Mouse (Mus musculus) lung, embryonic 16.5 days (tissue): ENCODE results near the gene Wnt6. TPM values are rescaled to one million over a fixed set of nuclear protein-coding genes. Genes with fewer than 3 reads are reported as not detected.
"Not testable (repeated sequence)": the region's sequence is repeated elsewhere in the genome, so short reads cannot be mapped to it uniquely, and the experiment has no call there.

Source experiments
- ATAC-seq: fragments of 200-750 bp; cut with Nextera tagmentation; 2 replicates; pipeline ENCODE4 v1.8.0; 2017; ENCODE audit warnings: low read depth, mild to moderate bottlenecking, moderate library complexity
- H3K27ac ChIP-seq: fragments of 300-500 bp; sonication (generic); 2 replicates; pipeline ENCODE4 v1.5.1; 2014; ENCODE audit warnings: mild to moderate bottlenecking, control low read depth, low read length
- H3K27me3 ChIP-seq: fragments of 300-500 bp; sonication (generic); 2 replicates; pipeline ENCODE4 v1.6.1; 2014; ENCODE audit warnings: low read depth, low read length, mixed read lengths; ENCODE audit not compliant: control insufficient read depth, insufficient read depth
- H3K36me3 ChIP-seq: fragments of 300-500 bp; sonication (generic); 2 replicates; pipeline ENCODE4 v1.6.1; 2014; ENCODE audit warnings: low read length; ENCODE audit not compliant: control insufficient read depth, insufficient read depth
- H3K4me1 ChIP-seq: fragments of 300-500 bp; sonication (generic); replicated peaks from 2 replicates; pipeline ENCODE4 v1.6.1; 2014; ENCODE audit warnings: low read length, mixed read lengths; ENCODE audit not compliant: control insufficient read depth, insufficient read depth
- H3K4me2 ChIP-seq: fragments of 300-500 bp; sonication (generic); 2 replicates; pipeline ENCODE4 v1.6.1; 2014; ENCODE audit warnings: low read depth, low read length, control low read depth
- H3K4me3 ChIP-seq: fragments of 300-500 bp; sonication (generic); 2 replicates; pipeline ENCODE4 v1.5.1; 2014; ENCODE audit warnings: mild to moderate bottlenecking, low read length, control low read depth
- H3K9ac ChIP-seq: fragments of 300-500 bp; sonication (generic); 2 replicates; pipeline ENCODE4 v1.6.1; 2014; ENCODE audit warnings: low read length, control low read depth
- H3K9me3 ChIP-seq: fragments of 300-500 bp; sonication (generic); 2 replicates; pipeline ENCODE4 v1.6.1; 2016; ENCODE audit warnings: low read length; ENCODE audit not compliant: control insufficient read depth
- WGBS: fragments of 180-500 bp; shearing (Covaris S2); extraction: QIAGEN DNeasy Blood & Tissue Kit; methylation state at CpG from one replicate; pipeline ENCODE4 v1.1.7; 2014; 5-methylcytosine and 5-hydroxymethylcytosine counted together
- polyA plus RNA-seq: library from polyadenylated mRNA; unstranded; fragments of >200 nt; fragmentation: Nextera tagmentation; extraction: Ambion mirVana; gene quantifications from 2 replicates; pipeline ENCODE4 v1.2.1, GENCODE M21; 2015

Gene Wnt6
- polyA plus RNA-seq, 1 experiment from 2014 or later: 0.68 TPM

- H3K27ac ChIP-seq: no peak overlapping the region
- H3K4me1 ChIP-seq: peaks cover 25% of the 10 kb centered on the region
- peaks cover 54% of the 10 kb centered on the region for H3K27me3 ChIP-seq
- 52% methylated on average over 10 of the region's 10 CpGs for WGBS
- no peaks in the 10 kb centered on the region for H3K9me3 ChIP-seq
- ATAC-seq: no peak
- no peak overlapping the region for H3K9ac ChIP-seq
- H3K4me2 ChIP-seq: no peak overlapping the region
- no peak overlapping the region for H3K4me3 ChIP-seq
- no peaks in the 10 kb centered on the region for H3K36me3 ChIP-seq
Measured at GRCm38 (mm10) chr1:74809007-74809406, 37.3 kb downstream of the Wnt6 start.

- Histone ChIP-seq H3K36me3 (no peaks in the 10 kb centered on the region), H3K4me3 (no peak overlapping the region), H3K9me3 (no peaks in the 10 kb centered on the region), H3K27me3 (0 out of 2 replicates have a peak, but pooled peaks cover under 1% of the 10 kb centered on the region), H3K27ac (no peak overlapping the region), H3K4me1 (peaks cover 7% of the 10 kb centered on the region), H3K9ac (no peak overlapping the region), H3K4me2 (no peak overlapping the region)
- ATAC-seq: no peak
- 72% methylated on average over 9 of the region's 9 CpGs for WGBS
Measured at GRCm38 (mm10) chr1:74814931-74815647, 43.4 kb downstream of the Wnt6 start.

DNA sequence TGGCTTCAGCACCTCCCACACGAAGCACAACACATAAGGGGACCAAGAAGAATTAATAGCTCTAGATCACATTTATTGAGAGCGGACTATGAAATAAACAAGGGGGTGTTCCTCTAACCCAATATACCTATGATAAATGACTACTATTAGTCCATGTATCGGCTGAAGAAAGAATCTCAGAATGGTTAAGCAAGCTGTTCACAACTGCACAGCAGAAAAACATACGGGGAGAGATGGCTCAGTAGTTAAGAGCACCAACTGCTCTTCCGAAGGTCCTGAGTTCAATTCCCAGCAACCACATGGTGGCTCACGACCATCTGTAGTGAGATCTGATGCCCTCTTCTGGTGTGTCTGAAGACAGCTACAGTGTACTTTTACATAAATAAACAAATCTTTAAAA is 44.3 kb downstream of the Wnt6 start:
- H3K27ac ChIP-seq, H3K9ac ChIP-seq, H3K9me3 ChIP-seq, H3K27me3 ChIP-seq, H3K4me2 ChIP-seq, H3K4me1 ChIP-seq, H3K4me3 ChIP-seq, H3K36me3 ChIP-seq, ATAC-seq: not testable (repeated sequence)
- 82% methylated on average over 6 of the region's 6 CpGs for WGBS

GRCm38 (mm10) chr1:74816612-74817199 is 45.0 kb downstream of the Wnt6 start:
- Histone ChIP-seq H3K27me3 (no peaks in the 10 kb centered on the region), H3K9me3 (no peaks in the 10 kb centered on the region), H3K9ac (peak overlapping the region; percentile 93), H3K4me2 (peak overlapping the region; percentile 75), H3K4me1 (peaks cover 7% of the 10 kb centered on the region), H3K27ac (peak overlapping the region; percentile 90), H3K4me3 (peak overlapping the region; percentile 84), H3K36me3 (no peaks in the 10 kb centered on the region)
- WGBS: 4% methylated on average over 38 of the region's 38 CpGs
- peak; percentile 93 for ATAC-seq

- H3K9ac ChIP-seq: peak overlapping the region; percentile 93
- no peaks in the 10 kb centered on the region for H3K27me3 ChIP-seq
- 14% methylated on average over 14 of the region's 14 CpGs for WGBS
- H3K4me3 ChIP-seq: peak overlapping the region; percentile 84
- no peaks in the 10 kb centered on the region for H3K9me3 ChIP-seq
- no peaks in the 10 kb centered on the region for H3K36me3 ChIP-seq
- H3K27ac ChIP-seq: peak overlapping the region; percentile 90
- ATAC-seq: peak; percentile 8
- peak overlapping the region; percentile 75 for H3K4me2 ChIP-seq
- peaks cover 7% of the 10 kb centered on the region for H3K4me1 ChIP-seq
Measured at GRCm38 (mm10) chr1:74817219-74817618, 45.5 kb downstream of the Wnt6 start.

- H3K4me3 ChIP-seq: no peak overlapping the region
- 93% methylated on average over 1 of the region's 1 CpGs for WGBS
- no peak for ATAC-seq
- H3K9ac ChIP-seq: no peak overlapping the region
- H3K36me3 ChIP-seq: no peaks in the 10 kb centered on the region
- no peak overlapping the region for H3K4me2 ChIP-seq
- no peaks in the 10 kb centered on the region for H3K27me3 ChIP-seq
- H3K4me1 ChIP-seq: peaks cover 7% of the 10 kb centered on the region
- H3K9me3 ChIP-seq: no peaks in the 10 kb centered on the region
- no peak overlapping the region for H3K27ac ChIP-seq
Measured at GRCm38 (mm10) chr1:74818509-74818908, 46.8 kb downstream of the Wnt6 start.

DNA sequence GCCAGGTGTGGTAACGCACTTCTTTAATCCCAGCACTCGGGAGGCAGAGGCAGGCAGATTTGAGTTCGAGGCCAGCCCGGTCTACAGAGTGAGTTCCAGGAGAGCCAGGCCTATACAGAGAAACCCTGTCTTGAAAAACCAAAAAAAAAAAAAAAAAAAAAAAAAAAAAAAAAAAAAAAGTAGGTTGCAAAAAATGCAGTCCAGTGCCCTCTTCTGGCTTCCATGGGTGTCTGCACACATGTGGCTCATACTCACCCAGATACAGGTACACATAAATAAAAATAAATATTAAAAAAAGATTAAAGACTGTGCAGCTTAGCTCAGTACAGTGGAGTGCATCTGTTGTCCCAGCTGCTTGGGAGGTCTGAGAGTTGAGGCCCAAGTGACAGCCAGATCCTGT is 51.9 kb downstream of the Wnt6 start:
- WGBS: 90% methylated on average over 4 of the region's 4 CpGs
- not testable (repeated sequence) for H3K4me1 ChIP-seq, H3K9ac ChIP-seq, ATAC-seq, H3K9me3 ChIP-seq, H3K4me2 ChIP-seq, H3K27me3 ChIP-seq, H3K4me3 ChIP-seq, H3K36me3 ChIP-seq, H3K27ac ChIP-seq

DNA sequence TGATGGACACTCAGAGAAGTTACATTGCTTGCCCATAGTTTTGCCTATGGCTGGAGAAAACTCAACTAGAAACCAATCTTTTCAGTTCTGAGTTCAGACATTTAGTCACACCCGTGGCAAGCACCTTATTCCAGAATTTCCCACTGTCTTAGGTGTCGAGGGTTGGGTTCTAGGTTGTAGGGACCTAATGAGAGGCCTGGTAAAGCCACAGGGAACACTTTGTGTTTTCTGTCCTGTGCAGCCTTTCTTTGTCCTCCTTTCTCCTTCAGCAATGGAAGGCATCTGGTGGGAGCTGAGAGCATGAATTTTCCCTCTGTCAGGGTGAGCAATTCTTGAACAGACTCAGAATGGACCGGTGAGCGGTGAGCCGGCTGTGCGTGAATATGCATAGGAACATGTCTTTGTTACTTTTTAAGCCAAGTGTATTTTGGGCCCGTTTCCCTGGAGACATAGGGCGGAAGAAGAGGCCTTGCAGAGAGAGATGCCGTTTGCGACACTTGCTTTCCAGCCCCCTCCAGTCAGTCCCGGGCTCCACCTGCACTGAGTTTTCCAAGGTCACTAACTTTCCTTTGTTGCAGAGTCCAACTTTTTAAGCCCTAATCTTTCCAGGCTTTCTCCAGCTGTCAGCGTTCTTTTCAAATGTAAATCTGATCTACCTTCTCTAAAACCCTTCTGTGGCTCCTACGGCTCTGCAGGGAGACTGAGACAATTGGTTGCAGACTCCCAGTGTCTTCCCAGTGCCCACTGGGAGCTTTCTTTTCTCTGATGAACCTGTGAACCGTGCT is 53.0 kb downstream of the Wnt6 start:
- Histone ChIP-seq H3K4me3 (no peak overlapping the region), H3K27me3 (no peaks in the 10 kb centered on the region), H3K36me3 (no peaks in the 10 kb centered on the region), H3K9ac (no peak overlapping the region), H3K4me1 (no peaks in the 10 kb centered on the region), H3K9me3 (no peaks in the 10 kb centered on the region), H3K4me2 (no peak overlapping the region), H3K27ac (no peak overlapping the region)
- no peak for ATAC-seq
- WGBS: 34% methylated on average over 14 of the region's 14 CpGs

DNA sequence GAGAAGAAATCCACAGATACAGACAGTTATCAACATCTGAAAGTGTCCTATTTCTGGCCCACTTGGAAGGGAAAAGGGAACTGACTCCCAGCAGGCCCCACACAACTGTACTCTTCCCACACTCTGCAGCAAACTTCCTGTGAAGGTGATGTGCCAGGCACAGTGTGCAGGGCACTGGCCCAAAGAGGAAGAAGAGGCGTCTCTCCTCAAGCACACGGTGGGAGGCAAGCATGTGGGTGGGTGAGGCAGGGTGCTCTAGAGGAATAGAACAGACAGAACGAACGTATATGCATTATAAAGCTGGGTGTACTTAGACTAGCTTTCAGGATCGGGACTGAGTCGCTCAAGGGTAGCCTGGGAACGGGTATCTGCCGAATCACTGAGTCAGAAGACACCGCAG is 58.4 kb downstream of the Wnt6 start:
- Histone ChIP-seq H3K9ac (no peak overlapping the region), H3K9me3 (no peaks in the 10 kb centered on the region), H3K27ac (no peak overlapping the region), H3K27me3 (no peaks in the 10 kb centered on the region), H3K36me3 (no peaks in the 10 kb centered on the region), H3K4me2 (no peak overlapping the region), H3K4me1 (no peaks in the 10 kb centered on the region), H3K4me3 (no peak overlapping the region)
- no peak for ATAC-seq
- 65% methylated on average over 9 of the region's 9 CpGs for WGBS
